Mouse (Mus musculus) MEL-GATA-1-ER (cell line): Measurements from ENCODE around the gene Ank3.
"Not testable (repeated sequence)": the region's sequence is repeated elsewhere in the genome, so short reads cannot be mapped to it uniquely, and the experiment has no call there.

Experiments
- DNase-seq: peaks from one replicate; pipeline ENCODE4 v3.0.0-alpha.2; 2012; ENCODE audit warnings: low read depth; ENCODE audit errors: extremely low read depth

Gene Ank3

GRCm38 (mm10) chr10:69398763-69399590 lies at the start of gene Ank3:
TSS of gene Ank3 (plus strand) at chr10:69398773.
- no peak for DNase-seq

GRCm38 (mm10) chr10:69351071-69351841 lies 47.3 kb upstream of the Ank3 start:
- DNase-seq: peak; percentile 21

- no peak for DNase-seq
Observed at GRCm38 (mm10) chr10:69351842-69352211, 46.7 kb upstream of the Ank3 start.

- peak; percentile 93 for DNase-seq
Observed at GRCm38 (mm10) chr10:69352212-69353085, 46.1 kb upstream of the Ank3 start, which contains the start of gene Cdk1. TSS of gene Cdk1 (minus strand) at chr10:69352938.

- not testable (repeated sequence) for DNase-seq
Observed at GRCm38 (mm10) chr10:69353086-69353479, 45.5 kb upstream of the Ank3 start.

GRCm38 (mm10) chr10:69359666-69360065 lies 38.9 kb upstream of the Ank3 start:
- no peak for DNase-seq

- no peak for DNase-seq
Observed at GRCm38 (mm10) chr10:69366208-69366607, 32.4 kb upstream of the Ank3 start.

- DNase-seq: peak; percentile 21
Observed at GRCm38 (mm10) chr10:69366877-69367387, 31.6 kb upstream of the Ank3 start.

- DNase-seq: no peak
Observed at GRCm38 (mm10) chr10:69369321-69369720, 29.3 kb upstream of the Ank3 start.

- DNase-seq: no peak
Observed at GRCm38 (mm10) chr10:69371441-69371840, 27.1 kb upstream of the Ank3 start.

- no peak for DNase-seq
Observed at GRCm38 (mm10) chr10:69372061-69372460, 26.5 kb upstream of the Ank3 start.

GRCm38 (mm10) chr10:69373796-69374550 lies 24.6 kb upstream of the Ank3 start:
- DNase-seq: no peak

GRCm38 (mm10) chr10:69375154-69375553 lies 23.4 kb upstream of the Ank3 start:
- no peak for DNase-seq

GRCm38 (mm10) chr10:69383186-69383585 lies 15.4 kb upstream of the Ank3 start:
- no peak for DNase-seq

GRCm38 (mm10) chr10:69384640-69385039 lies 13.9 kb upstream of the Ank3 start:
- no peak for DNase-seq

GRCm38 (mm10) chr10:69385136-69385535 lies 13.4 kb upstream of the Ank3 start:
- no peak for DNase-seq

- no peak for DNase-seq
Observed at GRCm38 (mm10) chr10:69386767-69387166, 11.8 kb upstream of the Ank3 start.

GRCm38 (mm10) chr10:69389511-69389910 lies 9.1 kb upstream of the Ank3 start:
- DNase-seq: no peak

- DNase-seq: no peak
Observed at GRCm38 (mm10) chr10:69398197-69398762, 293 bp upstream of the Ank3 start.

- no peak for DNase-seq
Observed at GRCm38 (mm10) chr10:69399814-69400385, 1.3 kb downstream of the Ank3 start.
